23 mouse cellular contexts compared by ENCODE assay signal in genomic region chr9:91957061-91957460, GRCm38 (mm10).
DNase-seq lines count a peak whose midpoint lies in the region; ATAC-seq and TF ChIP-seq lines count a peak whose summit lies in the region.
"Had no signal": no experiment of that assay in that cellular context is flagged by ENCODE, and none has a peak within 500 bp of the region (broad histone marks: within the 10 kb centered on the region; RNA-seq: fewer than 3 reads in every experiment).

No protein-coding gene starts in this region.

- H3K4me3 ChIP-seq in hindbrain, postnatal 0 days (ENCODE audit: low read length) = no peak overlapping the region
- H3K4me3 ChIP-seq in hindbrain, embryonic 11.5 days (ENCODE audit: low read depth, low read length) = no peak overlapping the region
- H3K4me3 ChIP-seq: embryonic facial prominence, embryonic 13.5 days; embryonic facial prominence, embryonic 15.5 days; erythroblast, embryonic 14.5 days; forebrain, embryonic 10.5 days; forebrain, embryonic 12.5 days had no signal

- no peak for TF ChIP-seq CTCF in hindbrain, postnatal 0 days (IDR thresholded peaks at IDR 0.05; ENCODE audit: low read depth)

- H3K4me2 ChIP-seq in hindbrain, postnatal 0 days (ENCODE audit: low read depth, low read length) = no peak overlapping the region
- H3K4me2 ChIP-seq in hindbrain, embryonic 11.5 days (replicated peaks; ENCODE audit: low read depth, low read length) = no peak overlapping the region
- H3K4me2 ChIP-seq: embryonic facial prominence, embryonic 13.5 days; embryonic facial prominence, embryonic 15.5 days; forebrain, embryonic 12.5 days had no signal

- no peak overlapping the region for H3K27ac ChIP-seq in hindbrain, postnatal 0 days
- no peak overlapping the region for H3K27ac ChIP-seq in hindbrain, embryonic 11.5 days (ENCODE audit: low read depth, low read length)
- H3K27ac ChIP-seq: embryonic facial prominence, embryonic 13.5 days; embryonic facial prominence, embryonic 15.5 days; forebrain, embryonic 10.5 days; forebrain, embryonic 12.5 days had no signal

- H3K9ac ChIP-seq in hindbrain, postnatal 0 days (replicated peaks; ENCODE audit: low read length) = no peak overlapping the region
- H3K9ac ChIP-seq in hindbrain, embryonic 11.5 days (ENCODE audit: low read depth, low read length) = no peak overlapping the region
- H3K9ac ChIP-seq: embryonic facial prominence, embryonic 13.5 days; embryonic facial prominence, embryonic 15.5 days; forebrain, embryonic 12.5 days had no signal

- no peaks in the 10 kb centered on the region for H3K27me3 ChIP-seq in hindbrain, postnatal 0 days (ENCODE audit: insufficient read depth, low read length)
- H3K27me3 ChIP-seq in hindbrain, embryonic 11.5 days (ENCODE audit: control insufficient read depth, insufficient read depth, low read length) = no peaks in the 10 kb centered on the region
- H3K27me3 ChIP-seq: CH12.LX; embryonic facial prominence, embryonic 13.5 days; embryonic facial prominence, embryonic 15.5 days; forebrain, embryonic 12.5 days had no signal

- 77% methylated on average over 3 of the region's 3 CpGs for WGBS in hindbrain, postnatal 0 days
- 93% methylated on average over 3 of the region's 3 CpGs for WGBS in hindbrain, embryonic 11.5 days

- H3K4me1 ChIP-seq in hindbrain, postnatal 0 days (ENCODE audit: insufficient read depth, low read length) = no peaks in the 10 kb centered on the region
- H3K4me1 ChIP-seq in hindbrain, embryonic 11.5 days (replicated peaks; ENCODE audit: control insufficient read depth, insufficient read depth, low read length) = no peaks in the 10 kb centered on the region
- H3K4me1 ChIP-seq: embryonic facial prominence, embryonic 13.5 days; embryonic facial prominence, embryonic 15.5 days; forebrain, embryonic 10.5 days; forebrain, embryonic 12.5 days had no signal

- no peaks in the 10 kb centered on the region for H3K9me3 ChIP-seq in hindbrain, postnatal 0 days (ENCODE audit: low read length)
- no peaks in the 10 kb centered on the region for H3K9me3 ChIP-seq in hindbrain, embryonic 11.5 days (ENCODE audit: control insufficient read depth, low read length)
- H3K9me3 ChIP-seq: embryonic facial prominence, embryonic 13.5 days; embryonic facial prominence, embryonic 15.5 days; forebrain, embryonic 10.5 days; forebrain, embryonic 12.5 days; G1E had no signal

- DNase-seq in cerebellum, adult 8-10 months = no peak
- peak; percentile 68 for DNase-seq in cerebellum, adult 9-10 months
- no peak for DNase-seq in cerebellum, adult 9-11 months
- no peak for DNase-seq in hindbrain, postnatal 0 days (ENCODE audit: low spot score)
- DNase-seq in hindbrain, embryonic 11.5 days (ENCODE audit: low spot score) = no peak
- DNase-seq: adrenal gland, adult 8-10 months; adrenal gland, postnatal 14 days; adrenal gland, postnatal 36 days; B cell, adult 2 months; embryo, embryonic 11 days had no signal

- H3K36me3 ChIP-seq in hindbrain, postnatal 0 days (ENCODE audit: insufficient read depth, low read length) = no peaks in the 10 kb centered on the region
- no peaks in the 10 kb centered on the region for H3K36me3 ChIP-seq in hindbrain, embryonic 11.5 days (ENCODE audit: control insufficient read depth, insufficient read depth, low read length)
- H3K36me3 ChIP-seq: embryonic facial prominence, embryonic 13.5 days; embryonic facial prominence, embryonic 15.5 days; forebrain, embryonic 10.5 days; forebrain, embryonic 12.5 days; G1E had no signal

- ATAC-seq in cerebellum, adult (ENCODE audit: insufficient number of reproducible peaks, low FRiP score, low TSS enrichment) = 0 out of 2 replicates have a peak, but pooled peaks have one; percentile 38
- ATAC-seq in hindbrain, postnatal 0 days = 0 out of 2 replicates have a peak, but pooled peaks have one; percentile 29
- ATAC-seq in hindbrain, embryonic 11.5 days (ENCODE audit: low FRiP score) = no peak
- ATAC-seq: activated CD4-positive, CD25-positive, alpha-beta regulatory T cell, adult 4 months; CD4-positive, CD25-positive, alpha-beta regulatory T cell, adult 4 months; forebrain, embryonic 14.5 days; forebrain, embryonic 16.5 days; Patski had no signal
